Mouse (Mus musculus): ENCODE data around the gene Arf4.
"Not testable (repeated sequence)": the region's sequence is repeated elsewhere in the genome, so short reads cannot be mapped to it uniquely, and the experiment has no call there.

Gene Arf4

GRCm38 (mm10) chr14:26663851-26664250 is 26.0 kb downstream of the Arf4 start:
- no peak for DNase-seq

GRCm38 (mm10) chr14:26667991-26668370 is 30.1 kb downstream of the Arf4 start:
- DNase-seq = no peak

GRCm38 (mm10) chr14:26668371-26669291 is 30.8 kb downstream of the Arf4 start:
- DNase-seq = peak; percentile 69

DNA sequence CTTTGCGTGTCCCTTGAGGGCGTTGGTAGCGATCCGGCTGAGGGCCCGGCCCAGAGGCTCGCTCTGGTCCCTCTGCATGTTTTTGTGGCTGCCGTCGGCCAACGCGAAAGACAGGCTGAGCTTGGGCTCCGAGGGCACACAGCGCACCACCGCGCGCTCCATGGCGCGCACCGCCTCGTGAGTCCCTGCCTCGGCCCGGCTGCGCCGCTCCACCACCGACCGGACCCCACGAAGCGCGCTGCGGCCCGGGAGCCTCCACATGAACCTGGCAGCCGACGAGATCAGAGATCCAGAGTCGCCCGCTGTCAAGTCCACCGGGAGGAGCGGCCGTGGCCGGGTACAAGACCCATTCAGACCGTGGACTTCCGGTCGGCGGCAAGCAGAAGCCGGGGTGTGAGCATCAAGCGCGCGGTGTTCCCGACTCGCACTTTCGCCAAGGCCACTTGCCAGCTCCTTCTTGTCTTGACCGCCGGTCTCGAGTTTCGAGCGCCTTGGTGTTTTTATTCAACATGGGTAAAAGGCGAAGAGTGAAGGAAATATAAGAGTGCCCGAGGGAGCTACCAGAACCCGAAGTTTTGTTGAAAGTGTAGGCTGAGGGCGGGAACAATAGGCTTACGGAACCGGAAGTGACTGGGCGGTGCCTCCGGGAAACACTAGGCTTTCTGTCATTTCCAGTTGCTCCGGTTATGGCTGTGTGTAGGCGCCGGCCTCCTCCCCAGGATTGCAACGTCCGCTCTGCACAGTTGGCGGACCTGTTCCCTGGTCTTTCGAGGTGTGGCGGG is 31.6 kb downstream of the Arf4 start, which contains the start of gene Pde12:
Pde12 (minus strand) TSS at position 592 of the 782 bp plus-strand sequence.
- peak; percentile 86 for DNase-seq

DNA sequence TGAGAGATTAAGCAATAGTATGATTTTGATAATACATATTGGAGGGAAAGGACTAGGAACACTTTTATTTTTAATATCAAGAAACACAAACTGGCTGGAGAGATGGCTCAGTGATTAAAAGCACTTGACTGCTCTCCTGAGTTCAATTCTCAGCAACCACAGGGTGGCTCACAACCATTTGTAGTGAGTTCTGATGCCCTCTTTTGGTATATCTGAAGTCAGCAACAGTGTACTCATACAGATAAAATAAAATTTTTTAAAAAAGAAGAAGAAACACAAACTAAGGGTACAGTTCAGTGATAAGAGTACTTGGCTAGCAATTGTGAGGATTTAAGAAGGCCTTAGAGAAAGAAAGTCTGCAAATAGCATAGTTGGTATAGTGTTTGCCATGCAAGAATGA is 33.1 kb downstream of the Arf4 start:
- no peak for DNase-seq

DNA sequence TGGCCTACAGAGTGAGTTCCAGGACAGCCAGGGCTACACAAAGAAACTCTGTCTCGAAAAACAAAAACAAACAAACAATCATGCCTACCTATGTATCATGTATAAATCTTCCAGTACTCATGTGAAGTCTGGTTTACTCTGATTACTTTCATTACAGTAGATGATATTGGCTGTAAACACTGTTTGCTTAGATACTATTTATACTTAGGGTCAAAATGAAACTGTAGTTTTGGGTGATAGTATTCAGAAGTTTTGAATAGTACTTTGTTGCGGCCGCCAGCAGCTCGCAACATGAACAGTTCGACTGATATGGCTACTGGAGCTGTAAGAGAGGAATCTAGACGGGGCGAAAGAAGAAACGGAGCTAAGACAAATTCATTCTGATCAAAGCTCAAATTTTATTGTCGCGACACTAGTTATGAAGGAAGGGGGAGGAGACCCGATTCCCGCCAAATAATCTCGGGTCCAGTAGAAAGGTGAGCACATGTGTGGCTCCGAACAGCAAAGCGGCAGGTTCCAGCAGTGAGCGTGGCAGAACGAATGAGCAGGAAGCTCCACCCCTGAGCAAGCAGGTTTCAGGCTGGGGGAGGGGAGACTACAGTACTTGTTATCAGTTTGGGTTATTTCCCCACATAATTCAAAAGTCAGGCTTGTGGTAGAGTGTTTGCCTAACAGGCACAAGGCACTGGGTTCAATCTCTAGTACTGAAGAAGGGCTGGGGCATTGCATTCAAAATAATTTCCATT is 34.2 kb downstream of the Arf4 start:
- DNase-seq = peak; percentile 43

- DNase-seq = not testable (repeated sequence)
These were observed 36.7 kb downstream of the Arf4 start for GRCm38 (mm10) chr14:26674476-26675169.

DNA sequence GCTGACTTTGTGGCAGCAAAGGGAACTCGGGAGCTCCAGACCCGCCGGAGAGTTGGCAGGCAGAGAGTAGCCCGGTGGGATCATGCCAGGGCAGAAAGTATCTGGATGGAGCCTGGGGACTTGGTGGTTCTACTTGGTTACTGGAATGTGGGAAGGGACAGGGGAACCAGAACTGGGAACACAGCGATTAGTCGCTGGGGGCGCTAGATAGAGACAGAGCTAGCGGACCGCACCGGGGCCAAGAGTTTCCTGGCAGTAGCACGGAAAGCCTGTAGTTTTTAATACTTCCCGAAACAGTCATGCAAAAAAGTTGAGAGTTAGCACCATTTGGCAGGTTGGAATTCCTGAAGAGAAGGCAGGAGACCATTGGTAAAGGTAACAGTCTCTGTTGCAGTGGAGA is 37.5 kb downstream of the Arf4 start:
- peak; percentile 71 for DNase-seq

DNA sequence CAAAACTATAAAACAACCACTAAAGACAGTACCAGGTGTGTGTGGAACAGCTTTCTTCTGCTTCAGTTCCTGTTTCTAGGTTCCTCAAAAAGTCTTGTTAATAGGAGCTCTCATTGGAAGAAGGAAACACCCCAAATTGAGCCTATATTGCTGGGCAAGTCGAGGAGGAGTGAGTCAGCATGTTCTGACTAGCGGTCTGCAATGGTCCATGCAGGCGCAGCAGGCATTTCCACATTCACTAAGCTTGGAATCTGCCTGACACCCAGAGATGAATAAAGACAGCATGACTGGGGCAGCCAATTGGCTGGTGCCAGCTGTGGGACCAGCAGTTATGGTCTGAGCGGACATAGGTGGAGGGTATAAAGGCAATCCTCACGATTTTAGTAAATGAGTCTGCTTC is 37.9 kb downstream of the Arf4 start:
- DNase-seq = peak; percentile 61

GRCm38 (mm10) chr14:26690727-26691126 is 52.9 kb downstream of the Arf4 start:
- no peak for DNase-seq

- no peak for DNase-seq
These were observed 53.5 kb downstream of the Arf4 start for GRCm38 (mm10) chr14:26691363-26691762.

DNA sequence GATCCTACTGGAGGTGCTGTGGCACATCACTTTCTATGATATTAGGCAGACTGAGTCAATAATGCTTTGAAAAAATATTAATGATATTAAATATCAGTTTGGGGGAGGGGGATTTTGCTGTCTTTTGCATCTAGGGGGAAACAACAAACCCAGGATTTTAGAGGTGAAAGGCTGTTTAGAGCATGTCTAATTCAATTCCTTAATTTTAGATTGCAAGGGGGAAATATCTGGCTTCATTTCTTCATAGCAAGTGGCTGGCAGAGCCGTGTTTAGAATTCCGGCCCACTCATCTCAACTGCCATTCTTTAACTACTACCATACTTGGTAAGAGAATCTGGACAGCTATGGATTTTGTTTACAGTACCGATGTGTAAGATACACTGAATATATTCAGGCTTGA is 55.1 kb downstream of the Arf4 start, which contains the start of gene Dnah12:
Dnah12 (plus strand) TSS at position 301 of the 400 bp plus-strand sequence.
- no peak for DNase-seq

DNA sequence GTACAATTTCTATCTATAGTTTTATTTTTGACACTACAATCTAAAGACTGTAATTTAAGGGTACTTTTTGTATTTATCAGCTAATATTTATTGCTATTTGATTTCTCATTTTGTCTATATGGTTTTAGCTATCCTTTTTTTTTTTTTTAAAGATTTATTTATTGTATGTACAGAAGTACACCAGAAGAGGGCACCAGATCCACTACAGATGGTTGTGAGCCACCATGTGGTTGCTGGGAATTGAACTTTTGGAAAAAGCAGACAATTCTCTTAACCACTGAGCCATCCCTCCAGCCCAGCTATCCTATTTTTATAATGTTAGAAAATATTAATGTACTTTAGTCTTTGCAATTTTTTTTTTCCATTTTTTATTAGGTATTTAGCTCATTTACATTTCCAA is 60.0 kb downstream of the Arf4 start:
- no peak for DNase-seq

GRCm38 (mm10) chr14:26705246-26705645 is 67.4 kb downstream of the Arf4 start:
- DNase-seq = not testable (repeated sequence)

Measured in liver (tissue).